8 mouse cellular contexts compared by ENCODE assay signal in the genomic region with DNA sequence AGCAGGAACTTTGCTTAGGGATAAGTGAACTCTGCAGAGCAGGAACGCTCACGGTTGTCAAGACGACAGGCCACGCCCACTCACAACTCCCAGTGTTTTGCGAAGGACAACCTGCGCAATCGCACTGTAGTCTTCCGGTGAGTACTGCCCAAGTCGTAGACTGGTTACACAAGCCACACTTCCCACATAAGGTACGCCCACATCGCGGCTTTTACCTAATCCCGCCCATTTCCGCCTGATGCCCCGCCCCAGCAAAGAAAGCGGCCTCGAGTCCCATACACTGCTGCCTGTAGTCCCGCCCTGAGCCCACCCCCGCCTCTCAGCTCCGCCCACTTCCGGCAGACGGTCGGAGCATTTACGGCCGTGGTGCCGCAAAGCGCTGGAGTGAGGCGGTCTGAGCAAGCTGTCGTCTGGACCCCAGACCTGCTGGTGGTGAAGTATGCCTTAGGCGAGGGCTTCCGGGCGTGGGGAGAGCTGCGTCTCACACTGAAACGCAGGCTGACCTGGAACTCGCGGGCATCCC. TPM values are rescaled to one million over a fixed set of nuclear protein-coding genes. Genes with fewer than 3 reads are reported as not detected.
DNase-seq lines count a peak whose midpoint lies in the region; ATAC-seq lines count a peak whose summit lies in the region.

TSS of gene Casc1 (minus strand) at position 190 of the 523 bp plus-strand sequence.
TSS of gene Etfrf1 (plus strand) at position 319 of the 523 bp plus-strand sequence.

- no peaks in the 10 kb centered on the region for H3K9me3 ChIP-seq in hindbrain, embryonic 14.5 days (ENCODE audit: control insufficient read depth, low read length)

- under 1% methylated on average over 36 of the region's 36 CpGs for WGBS in hindbrain, embryonic 14.5 days

- H3K4me3 ChIP-seq in hindbrain, embryonic 14.5 days (replicated peaks; ENCODE audit: low read length) = peak within 1 kb of the TSS; percentile 67

- H3K27me3 ChIP-seq in hindbrain, embryonic 14.5 days (ENCODE audit: control insufficient read depth, insufficient read depth, low read length) = no peaks in the 10 kb centered on the region

- peaks cover 6% of the 10 kb centered on the region; the same call in 1 of the 2 replicates for H3K36me3 ChIP-seq in hindbrain, embryonic 14.5 days (replicated peaks; ENCODE audit: control insufficient read depth, insufficient read depth)

- peak within 1 kb of the TSS; percentile 74 for H3K4me2 ChIP-seq in hindbrain, embryonic 14.5 days (replicated peaks)

- peak; percentile 100 for DNase-seq in R1 (ENCODE audit: low read depth, low spot score)
- peak; percentile 96 to 97 for DNase-seq in cerebellum, postnatal 25 days
- DNase-seq in frontal cortex, postnatal 25 days (ENCODE audit: low spot score in 2 of 2) = peak; percentile 90 to 96
- DNase-seq in hindbrain, embryonic 14.5 days (ENCODE audit: low spot score) = peak; percentile 98
- peak; percentile 97 to 99 for DNase-seq in layer of hippocampus, postnatal 36 days
- DNase-seq in lung, postnatal 36 days = peak; percentile 100
- peak; percentile 100 for DNase-seq in retina, postnatal 1 day
- peak; percentile 87 to 99 for DNase-seq in urinary bladder, adult 18-20 months (ENCODE audit: low spot score in 2 of 2)

- peaks cover 11% of the 10 kb centered on the region for H3K4me1 ChIP-seq in hindbrain, embryonic 14.5 days (replicated peaks; ENCODE audit: control insufficient read depth, insufficient read depth, low read length)

- ATAC-seq in hindbrain, embryonic 14.5 days (ENCODE audit: low FRiP score) = peak; percentile 100

- H3K9ac ChIP-seq in hindbrain, embryonic 14.5 days = peak within 1 kb of the TSS; percentile 83

- H3K27ac ChIP-seq in hindbrain, embryonic 14.5 days = peak within 1 kb of the TSS; percentile 91

RNA-seq across cellular contexts. Expression of gene Casc1, which starts in this region (rescaled TPM):
- 1.3 and 1.4 TPM in 2 replicates for polyA plus RNA-seq in hindbrain, embryonic 14.5 days (2014; fragmentation: Nextera tagmentation; extraction: Ambion mirVana)
- total RNA-seq in layer of hippocampus, postnatal 36 days (2021) = 1 to 10 TPM; 1.2 to 1.9 TPM

RNA-seq across cellular contexts. Expression of gene Etfrf1, which starts in this region (rescaled TPM):
- 27.6 and 29.7 TPM in 2 replicates for polyA plus RNA-seq in hindbrain, embryonic 14.5 days (2014; fragmentation: Nextera tagmentation; extraction: Ambion mirVana)
- total RNA-seq in layer of hippocampus, postnatal 36 days (2021) = 10 to 100 TPM; 20.6 to 21.1 TPM

Comparison
In these comparisons a context has a peak if more than half of its experiments do, and no peak if none do; other contexts are left out.
1. Peak in every context shown above with its lines: DNase-seq, ATAC-seq, H3K4me3 ChIP-seq and H3K27ac ChIP-seq.